Mouse (Mus musculus) layer of hippocampus, postnatal 36 days (tissue): ENCODE data around the gene Tcea2. TPM values are rescaled to one million over a fixed set of nuclear protein-coding genes. Genes with fewer than 3 reads are reported as not detected.

Experiments
- DNase-seq, 2 experiments: peaks; one replicate each; pipeline ENCODE4 v3.0.0; 2022
- total RNA-seq, 2 experiments: library from RNA; stranded (reverse); gene quantifications; 2 replicates each; pipeline ENCODE4 v1.2.3; 2021

The Tcea2 gene
- total RNA-seq, 2 experiments from 2014 or later = 60.6 to 62.0 TPM

DNA sequence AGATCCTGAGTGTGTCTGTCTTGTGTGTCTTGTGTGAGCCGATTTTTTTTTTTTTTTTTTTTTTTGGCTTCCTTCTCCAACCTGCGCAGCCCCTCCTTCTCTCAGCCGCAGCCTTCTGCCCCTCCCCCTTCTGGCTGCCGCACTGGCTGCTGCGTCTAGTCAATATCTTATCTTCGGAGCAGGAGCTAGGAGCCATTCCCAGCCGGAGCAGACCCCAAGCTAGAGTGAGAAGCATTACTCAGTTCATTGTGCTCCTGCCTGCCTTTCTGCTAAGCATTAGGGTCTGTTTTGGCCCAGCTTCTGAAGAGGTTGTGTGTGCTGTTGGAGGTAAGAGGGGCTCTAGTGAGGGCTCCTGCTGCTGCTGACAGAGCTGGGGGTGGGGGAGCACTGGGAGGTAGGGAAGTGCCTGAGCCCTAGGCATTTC, 34.8 kb downstream of the Tcea2 start, which contains the start of gene Oprl1:
Gene Oprl1, plus strand, starts transcription at position 114 of the 424 bp plus-strand sequence.
- DNase-seq = peak; percentile 54 to 58

DNA sequence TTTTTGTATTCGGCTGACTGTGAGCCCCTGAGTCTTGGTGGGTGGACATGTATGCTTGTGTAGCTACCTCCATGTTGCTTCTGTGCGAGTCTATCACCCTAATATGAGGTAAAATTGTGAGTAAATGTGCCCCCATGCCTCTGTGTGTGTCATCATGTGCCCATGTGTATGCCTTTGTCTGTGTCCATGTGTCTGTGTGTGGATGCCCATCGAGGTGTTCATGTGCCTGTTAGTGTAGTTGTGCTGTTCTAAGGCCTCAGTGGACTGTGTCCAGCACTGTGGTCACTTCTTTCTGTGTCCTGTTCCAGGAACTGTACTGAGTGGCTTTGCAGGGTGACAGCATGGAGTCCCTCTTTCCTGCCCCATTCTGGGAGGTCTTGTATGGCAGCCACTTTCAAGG, 35.3 kb downstream of the Tcea2 start:
- DNase-seq = no peak

DNA sequence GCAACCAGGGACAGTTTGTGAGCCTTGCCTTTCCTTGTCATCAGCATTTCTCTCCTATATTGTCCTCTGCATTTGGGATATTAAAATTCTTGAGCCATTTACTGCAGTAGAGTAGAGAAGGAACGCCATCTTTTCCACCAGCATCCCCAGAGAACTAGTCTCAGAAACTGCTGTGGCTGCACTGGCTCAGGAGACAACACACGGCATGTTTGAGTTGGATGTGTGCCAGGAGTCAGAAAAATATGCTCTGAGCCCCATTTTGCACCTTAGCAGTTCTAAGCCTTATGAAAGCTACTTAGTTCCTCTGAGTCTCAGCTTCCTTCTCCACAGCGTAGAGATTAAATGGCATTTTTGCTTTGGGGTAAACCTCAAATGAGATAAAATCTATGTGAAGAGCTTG, 36.9 kb downstream of the Tcea2 start:
- no peak for DNase-seq

DNA sequence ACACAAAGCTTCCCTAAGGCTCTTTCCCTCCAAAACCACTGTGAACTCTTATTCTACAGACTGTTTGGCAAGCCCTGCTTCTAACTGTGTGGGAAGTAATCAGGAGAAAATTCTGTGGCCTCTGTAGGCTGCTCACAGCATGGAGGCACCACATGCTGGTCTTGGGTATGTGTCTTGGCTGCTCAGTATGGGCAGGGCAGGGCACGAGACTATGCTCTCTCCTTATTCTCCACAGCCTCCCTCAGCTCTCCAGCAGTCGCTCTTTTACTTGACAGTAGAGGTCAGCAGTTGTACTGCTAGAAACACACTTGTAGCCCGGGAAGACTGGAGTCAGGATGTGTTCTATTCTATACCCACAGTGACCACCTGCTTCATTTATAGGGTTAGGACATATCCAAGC, 40.0 kb downstream of the Tcea2 start:
- no peak for DNase-seq

DNA sequence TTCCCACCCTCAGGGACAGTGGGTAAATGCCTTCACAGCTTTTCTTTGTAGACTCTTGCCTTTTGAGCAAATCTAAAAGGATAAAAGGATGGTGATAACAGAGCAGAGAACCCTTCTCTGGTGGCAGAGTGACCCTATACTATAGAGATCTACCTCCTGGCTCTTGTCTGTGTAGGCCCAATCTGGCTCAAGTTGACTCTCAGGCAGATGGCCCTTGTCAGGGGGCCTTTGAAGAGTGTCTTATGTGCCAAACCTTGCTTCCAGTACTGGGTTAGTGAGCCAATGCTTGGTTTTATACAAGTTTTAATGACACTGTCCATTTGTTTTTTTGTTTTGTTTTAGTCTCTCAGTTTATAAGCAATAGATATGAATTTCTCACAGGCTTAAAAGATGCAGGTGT, 41.1 kb downstream of the Tcea2 start:
- DNase-seq = no peak

DNA sequence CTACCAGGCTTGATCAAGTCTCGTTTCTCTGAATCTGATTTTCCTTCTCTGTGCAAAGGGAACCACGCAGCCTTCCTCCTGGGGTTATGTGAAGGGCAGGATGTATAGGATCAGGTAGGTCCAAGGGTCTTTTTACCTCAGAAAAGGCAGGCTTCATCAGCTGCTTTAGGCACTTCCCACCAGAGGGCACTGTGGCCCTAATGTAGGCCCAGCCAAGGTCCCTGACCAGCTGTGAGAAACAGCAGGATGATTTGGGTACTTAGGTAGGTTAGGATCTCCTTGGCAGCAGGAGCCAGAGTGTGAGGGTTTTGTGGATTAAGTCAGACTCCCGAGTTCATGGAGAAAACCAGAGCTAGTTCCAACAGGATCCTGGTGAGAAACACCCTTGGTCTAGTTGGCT, 42.1 kb downstream of the Tcea2 start:
- no peak for DNase-seq

DNA sequence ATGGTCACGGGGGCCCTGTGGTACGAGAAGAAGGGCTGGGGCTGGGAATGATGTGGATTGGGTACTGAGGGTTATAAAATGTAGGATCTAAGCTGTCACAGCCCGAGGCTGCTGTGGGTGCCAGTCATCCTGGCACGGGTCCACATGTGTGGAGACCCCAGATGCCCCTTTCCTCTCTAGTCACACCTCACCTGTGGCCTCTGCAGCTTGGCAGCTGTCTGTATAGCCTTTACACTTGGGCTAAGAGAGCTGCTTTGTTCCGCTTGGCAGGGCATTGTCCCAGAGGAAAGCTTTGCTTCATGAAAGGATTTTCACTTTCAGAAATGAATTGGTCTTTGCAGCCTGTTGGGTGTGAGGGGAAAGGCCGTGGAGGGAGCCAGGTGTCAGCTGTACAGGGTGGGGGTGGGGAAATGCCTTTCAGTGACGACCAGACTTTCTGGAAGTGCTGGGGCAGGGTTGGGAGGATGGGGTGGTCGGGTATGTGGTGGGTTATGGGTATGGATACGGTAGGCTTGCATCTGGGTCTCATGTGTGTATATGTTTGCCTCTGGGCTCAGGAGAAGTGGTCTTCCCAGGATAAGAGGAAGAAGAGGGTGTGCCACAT, 47.7 kb downstream of the Tcea2 start:
- DNase-seq = no peak

DNA sequence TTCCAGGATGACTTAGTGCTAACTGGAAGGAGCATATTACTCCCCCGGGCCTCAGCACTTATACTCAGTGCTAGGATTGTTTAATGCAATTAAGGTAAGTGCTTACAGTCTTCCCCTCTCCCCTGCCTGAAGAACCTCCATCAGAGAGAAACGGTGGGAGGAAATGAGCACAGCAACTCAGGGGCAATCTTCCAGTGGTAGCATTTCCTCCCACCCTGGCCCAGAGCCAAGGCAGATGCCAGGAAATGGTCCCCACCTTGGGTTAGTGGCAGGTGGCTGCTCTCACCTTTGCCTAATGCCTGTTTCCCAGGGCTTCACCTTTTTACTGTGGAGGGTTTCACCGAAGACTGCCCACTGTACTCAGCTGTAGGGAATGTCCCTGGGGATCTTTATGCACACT, 49.9 kb downstream of the Tcea2 start:
- no peak for DNase-seq

Other genes starting within 250 kb of the Tcea2 start
- 1 to 10 TPM; 5.8 to 6.2 TPM for gene Zbtb46, start 220.9 kb upstream of the Tcea2 start, total RNA-seq
- gene Abhd16b, start 187.1 kb upstream of the Tcea2 start, total RNA-seq = not detected
- gene Tpd52l2, start 183.2 kb upstream of the Tcea2 start, total RNA-seq = 10 to 100 TPM; 77.7 to 87.1 TPM
- gene Dnajc5, start 159.8 kb upstream of the Tcea2 start, total RNA-seq = 100 to 1,000 TPM; 252 to 275 TPM
- 10 to 100 TPM; 59.6 to 60.7 TPM for gene Uckl1, start 95.4 kb upstream of the Tcea2 start, total RNA-seq
- 10 to 100 TPM; 55.7 to 58.1 TPM for gene Prpf6, start 88.4 kb upstream of the Tcea2 start, total RNA-seq
- gene Zfp512b, start 87.5 kb upstream of the Tcea2 start, total RNA-seq = 100 to 1,000 TPM in 1 of 2 experiments, 10 to 100 TPM in 1; 96.3 to 101 TPM
- 10 to 100 TPM; 14.3 to 16.4 TPM for gene Samd10, start 81.1 kb upstream of the Tcea2 start, total RNA-seq
- gene Gm29797, start 23.3 kb upstream of the Tcea2 start, total RNA-seq = 1 to 10 TPM; 1.1 to 1.6 TPM
- 10 to 100 TPM in 1 of 2 experiments, 1 to 10 TPM in 1; 8.3 to 11.1 TPM for gene Sox18, start 8.7 kb upstream of the Tcea2 start, total RNA-seq
- 10 to 100 TPM; 44.0 to 44.1 TPM for gene Rgs19, start 13.7 kb downstream of the Tcea2 start, total RNA-seq
- gene Lkaaear1, start 18.1 kb downstream of the Tcea2 start, total RNA-seq = not detected
- gene Oprl1, start 34.7 kb downstream of the Tcea2 start, total RNA-seq = 10 to 100 TPM; 47.7 to 56.7 TPM
- gene Myt1, start 83.0 kb downstream of the Tcea2 start, total RNA-seq = 10 to 100 TPM; 26.3 to 27.8 TPM
- gene Pcmtd2, start 157.5 kb downstream of the Tcea2 start, total RNA-seq = 10 to 100 TPM; 87.3 to 91.1 TPM
- gene Polr3k, start 184.0 kb downstream of the Tcea2 start, total RNA-seq = 10 to 100 TPM; 29.5 to 36.2 TPM